Mouse (Mus musculus) embryonic facial prominence, embryonic 11.5 days (tissue): ENCODE data around the gene Trim30c. TPM values are rescaled to one million over a fixed set of nuclear protein-coding genes. Genes with fewer than 3 reads are reported as not detected.

ENCODE experiments used
- ATAC-seq: fragments of 200-750 bp; cut with Nextera tagmentation; replicated peaks from 2 replicates; pipeline ENCODE4 v1.8.0; 2017; ENCODE audit warnings: low read depth; ENCODE audit not compliant: insufficient number of reproducible peaks, low FRiP score, low TSS enrichment
- DNase-seq: peaks from one replicate; pipeline ENCODE4 v3.0.0-alpha.2; 2015; ENCODE audit warnings: low spot score
- H3K27ac ChIP-seq: fragments of 300-500 bp; sonication (generic); replicated peaks from 2 replicates; pipeline ENCODE4 v1.5.1; 2014; ENCODE audit warnings: mild to moderate bottlenecking, low read depth, low read length, control low read depth
- H3K27me3 ChIP-seq: fragments of 300-500 bp; sonication (generic); 2 replicates; pipeline ENCODE4 v1.6.1; 2014; ENCODE audit warnings: mild to moderate bottlenecking, low read length, moderate library complexity, mixed read lengths; ENCODE audit not compliant: control insufficient read depth, insufficient read depth
- H3K36me3 ChIP-seq: fragments of 300-500 bp; sonication (generic); replicated peaks from 2 replicates; pipeline ENCODE4 v1.6.1; 2014; ENCODE audit warnings: low read depth, mild to moderate bottlenecking, low read length, moderate library complexity, mixed read lengths; ENCODE audit not compliant: control insufficient read depth, insufficient read depth
- H3K4me1 ChIP-seq: fragments of 300-500 bp; sonication (generic); 2 replicates; pipeline ENCODE4 v1.6.1; 2014; ENCODE audit warnings: low read length, mixed read lengths; ENCODE audit not compliant: control insufficient read depth, insufficient read depth
- H3K4me2 ChIP-seq: fragments of 300-500 bp; sonication (generic); 2 replicates; pipeline ENCODE4 v1.6.1; 2014; ENCODE audit warnings: low read depth, mild to moderate bottlenecking, control low read depth, low read length, moderate library complexity
- H3K4me3 ChIP-seq: fragments of 300-500 bp; sonication (generic); 2 replicates; pipeline ENCODE4 v1.5.1; 2014; ENCODE audit warnings: low read depth, low read length, control low read depth
- H3K9ac ChIP-seq: fragments of 300-500 bp; sonication (generic); replicated peaks from 2 replicates; pipeline ENCODE4 v1.6.1; 2014; ENCODE audit warnings: mild to moderate bottlenecking, control low read depth, low read length
- H3K9me3 ChIP-seq: fragments of 300-500 bp; sonication (generic); replicated peaks from 2 replicates; pipeline ENCODE4 v1.6.1; 2016; ENCODE audit warnings: mild to moderate bottlenecking, low read length, inconsistent platforms, mixed read lengths; ENCODE audit not compliant: control insufficient read depth
- WGBS: fragments of 180-500 bp; shearing (Covaris S2); extraction: QIAGEN DNeasy Blood & Tissue Kit; methylation state at CpG from one replicate; pipeline ENCODE4 v1.1.7; 2014; 5-methylcytosine and 5-hydroxymethylcytosine counted together
- polyA plus RNA-seq: library from polyadenylated mRNA; unstranded; fragments of >200 nt; fragmentation: Nextera tagmentation; extraction: Ambion mirVana; gene quantifications from 2 replicates; pipeline ENCODE4 v1.2.1, GENCODE M21; 2014

Trim30c gene
- not detected in 2 replicates for polyA plus RNA-seq

DNA sequence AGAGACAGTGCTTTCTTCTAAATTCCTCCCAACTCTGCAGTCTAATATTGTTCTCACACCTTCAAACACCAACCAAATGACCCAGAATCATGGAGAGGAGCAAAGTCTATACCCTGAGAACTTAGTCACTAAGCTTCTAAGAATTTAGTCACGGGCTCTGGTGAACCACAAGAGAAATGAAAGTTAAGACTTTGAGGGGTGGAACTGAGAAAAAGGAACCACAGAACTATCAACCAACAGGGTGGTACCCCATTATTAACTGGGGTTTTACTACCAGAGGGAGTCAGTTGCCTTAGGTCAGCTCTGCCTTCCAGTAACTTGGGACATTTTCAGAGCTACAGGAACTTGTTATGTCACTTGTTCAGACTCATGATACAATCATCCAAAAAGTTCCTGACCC lies at the start of gene Trim30c:
Gene Trim30c (minus strand): TSS at position 140 of the 400 bp plus-strand sequence.
- ATAC-seq: no peak
- Histone ChIP-seq H3K27me3 (no peaks in the 10 kb centered on the region), H3K9me3 (no peaks in the 10 kb centered on the region), H3K4me2 (no peak within 1 kb of the TSS), H3K9ac (no peak within 1 kb of the TSS), H3K4me1 (no peaks in the 10 kb centered on the region), H3K36me3 (no peaks in the 10 kb centered on the region), H3K27ac (no peak within 1 kb of the TSS), H3K4me3 (no peak within 1 kb of the TSS)
- whole genome bisulfite sequencing: 77% methylated on average over 1 of the region's 1 CpGs
- DNase-seq: no peak

DNA sequence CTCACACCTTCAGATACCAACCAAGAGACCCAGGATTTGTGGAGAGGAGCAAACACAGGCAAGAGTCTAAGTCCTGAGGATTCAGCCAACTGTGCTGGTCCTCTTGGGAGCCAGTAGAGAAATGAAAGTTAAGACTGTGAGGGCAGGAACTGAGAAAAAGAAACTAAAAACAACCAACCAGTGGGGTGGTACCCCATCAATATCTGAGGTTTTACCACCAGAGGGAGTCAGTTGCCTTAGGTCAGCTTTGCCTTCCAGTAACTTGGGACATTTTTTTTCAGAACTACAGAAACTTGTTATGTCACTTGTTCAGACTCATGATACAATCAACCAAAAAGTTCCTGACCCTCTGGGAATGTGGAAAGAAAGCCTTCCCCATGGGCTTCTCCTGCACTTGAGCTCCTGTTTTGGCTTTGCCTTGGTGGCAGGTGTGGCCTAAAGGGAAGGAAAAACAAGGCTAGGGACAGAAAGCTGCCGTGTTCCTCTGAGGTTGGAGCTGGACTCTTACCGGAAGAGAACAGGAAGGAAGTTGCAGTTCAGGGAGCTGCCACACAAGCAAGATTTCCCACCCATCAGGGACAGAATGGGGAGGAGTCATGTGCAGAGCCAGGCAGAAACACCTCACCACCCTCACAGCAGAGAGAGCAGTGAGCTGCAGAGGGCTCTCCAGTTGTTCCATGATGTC lies 45.5 kb upstream of the Trim30c start:
- WGBS: 59% methylated on average over 2 of the region's 2 CpGs
- ATAC-seq: no peak
- H3K27ac ChIP-seq: no peak overlapping the region
- H3K4me2 ChIP-seq: no peak overlapping the region
- H3K4me1 ChIP-seq: no peaks in the 10 kb centered on the region
- no peaks in the 10 kb centered on the region for H3K9me3 ChIP-seq
- H3K4me3 ChIP-seq: no peak overlapping the region
- DNase-seq: peak; percentile 18
- no peaks in the 10 kb centered on the region for H3K27me3 ChIP-seq
- H3K9ac ChIP-seq: no peak overlapping the region
- no peaks in the 10 kb centered on the region for H3K36me3 ChIP-seq

DNA sequence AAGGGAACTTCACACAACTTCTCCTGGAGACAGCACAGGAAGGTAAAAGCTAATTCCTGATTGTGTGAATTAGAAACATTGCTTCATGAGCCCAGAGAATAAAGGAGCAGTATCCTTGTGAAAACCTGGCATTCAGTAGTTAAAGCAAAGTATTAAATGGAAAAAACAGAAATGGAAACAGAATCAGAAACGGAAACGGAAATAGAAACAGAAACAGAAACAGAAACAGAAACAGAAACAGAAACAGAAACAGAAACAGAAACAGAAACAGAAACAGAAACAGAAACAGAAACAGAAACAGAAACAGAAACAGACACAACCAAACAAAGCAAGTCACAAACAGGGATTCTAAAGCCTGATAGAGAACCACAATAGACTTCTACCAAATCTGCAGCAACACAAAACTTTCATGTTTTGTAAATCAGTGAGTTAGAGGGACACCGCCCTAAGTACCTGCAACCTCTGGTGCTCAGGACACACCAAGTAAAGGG lies 3.9 kb upstream of the Trim30c start:
- no peak overlapping the region for H3K9ac ChIP-seq
- no peak overlapping the region for H3K4me2 ChIP-seq
- H3K9me3 ChIP-seq: no peaks in the 10 kb centered on the region
- H3K27me3 ChIP-seq: no peaks in the 10 kb centered on the region
- H3K27ac ChIP-seq: no peak overlapping the region
- H3K4me3 ChIP-seq: no peak overlapping the region
- no peaks in the 10 kb centered on the region for H3K36me3 ChIP-seq
- DNase-seq: no peak
- no peaks in the 10 kb centered on the region for H3K4me1 ChIP-seq
- WGBS: 92% methylated on average over 3 of the region's 3 CpGs
- no peak for ATAC-seq

DNA sequence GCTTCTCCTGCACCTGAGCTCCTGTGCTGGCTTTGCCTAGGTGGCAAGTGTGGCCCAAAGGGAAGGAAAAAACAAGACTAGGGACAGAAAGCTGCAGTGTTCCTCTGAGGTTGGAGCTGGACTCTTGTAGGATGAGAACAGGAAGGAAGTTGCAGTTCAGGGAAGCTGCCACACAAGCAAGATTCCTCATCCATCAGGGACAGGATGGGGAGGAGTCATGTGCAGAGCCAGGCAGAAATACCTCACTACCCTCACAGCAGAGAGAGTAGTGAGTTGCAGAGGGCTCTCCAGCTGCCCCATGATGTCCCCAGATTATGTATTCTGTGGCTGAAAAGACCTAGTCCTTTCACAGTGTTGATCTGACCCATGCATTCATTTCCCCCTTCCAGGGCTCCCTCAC lies 503 bp upstream of the Trim30c start:
- H3K9me3 ChIP-seq: no peaks in the 10 kb centered on the region
- H3K27me3 ChIP-seq: no peaks in the 10 kb centered on the region
- H3K9ac ChIP-seq: no peak overlapping the region
- DNase-seq: no peak
- H3K4me2 ChIP-seq: no peak overlapping the region
- no peak overlapping the region for H3K4me3 ChIP-seq
- no peaks in the 10 kb centered on the region for H3K4me1 ChIP-seq
- no peak for ATAC-seq
- no peaks in the 10 kb centered on the region for H3K36me3 ChIP-seq
- no peak overlapping the region for H3K27ac ChIP-seq

DNA sequence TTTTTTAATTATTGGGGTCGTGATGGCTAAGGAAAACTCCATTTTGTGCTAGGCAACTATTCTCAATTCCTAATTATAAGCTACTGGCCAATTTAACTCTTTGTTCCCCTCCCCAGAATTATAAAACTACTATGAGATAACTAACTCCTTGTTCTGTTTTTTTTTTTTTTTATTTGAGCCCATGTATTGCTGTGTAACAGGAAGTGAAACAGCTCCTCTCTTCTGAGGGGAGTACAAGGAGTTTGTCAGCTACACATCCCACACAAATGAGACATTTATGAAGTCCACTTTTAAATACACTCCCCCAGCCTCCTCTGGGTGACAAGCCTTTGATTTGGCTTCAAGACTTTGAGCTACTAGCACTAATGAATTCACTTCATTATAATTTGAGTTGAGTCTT lies 2.1 kb downstream of the Trim30c start:
- Histone ChIP-seq H3K27ac (no peak overlapping the region), H3K4me2 (no peak overlapping the region)

DNA sequence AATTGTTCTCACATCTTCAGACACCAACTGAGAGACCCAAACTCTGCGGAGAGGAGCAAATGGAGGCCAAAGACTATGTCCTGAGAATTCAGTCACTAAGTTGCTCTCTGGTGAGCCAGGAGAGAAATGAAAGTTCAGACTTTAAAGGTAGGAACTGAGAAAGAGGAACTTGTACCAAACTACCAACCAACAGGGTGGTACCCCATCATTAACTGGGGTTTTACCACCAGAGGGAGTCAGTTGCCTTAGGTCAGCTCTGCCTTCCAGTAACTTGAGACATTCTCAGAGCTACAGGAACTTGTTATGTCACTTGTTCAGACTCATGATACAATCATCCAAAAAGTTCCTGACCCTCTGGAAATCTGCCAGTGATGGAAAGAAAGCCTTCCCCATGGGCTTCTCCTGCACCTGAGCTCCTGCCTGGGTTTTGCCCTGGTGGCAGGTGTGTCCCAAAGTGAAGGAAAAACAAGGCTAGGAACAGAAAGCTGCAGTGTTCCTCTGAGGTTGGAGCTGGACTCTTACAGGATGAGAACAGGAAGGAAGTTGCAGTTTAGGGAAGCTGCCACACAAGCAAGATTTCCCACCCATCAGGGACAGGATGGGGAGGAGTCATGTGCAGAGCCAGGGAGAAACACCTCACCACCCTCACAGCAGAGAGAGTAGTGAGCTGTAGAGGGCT lies 30.8 kb downstream of the Trim30c start, which contains the start of gene Trim30b:
Gene Trim30b (minus strand): TSS at position 149 of the 679 bp plus-strand sequence.
- Histone ChIP-seq H3K27me3 (no peaks in the 10 kb centered on the region), H3K4me1 (no peaks in the 10 kb centered on the region), H3K27ac (no peak within 1 kb of the TSS), H3K4me3 (no peak within 1 kb of the TSS), H3K36me3 (no peaks in the 10 kb centered on the region), H3K9me3 (no peaks in the 10 kb centered on the region), H3K4me2 (no peak within 1 kb of the TSS), H3K9ac (no peak within 1 kb of the TSS)
- WGBS: 50% methylated on average over 1 of the region's 1 CpGs
- no peak for ATAC-seq
- DNase-seq: peak; percentile 5

More for the DNA sequence above, 2.1 kb downstream of the Trim30c start:
- H3K36me3 ChIP-seq: no peaks in the 10 kb centered on the region
- H3K27me3 ChIP-seq: no peaks in the 10 kb centered on the region
- 74% methylated on average over 1 of the region's 1 CpGs for WGBS
- ATAC-seq (no peak), DNase-seq (no peak)
- no peaks in the 10 kb centered on the region for H3K4me1 ChIP-seq
- no peak overlapping the region for H3K9ac ChIP-seq
- no peaks in the 10 kb centered on the region for H3K9me3 ChIP-seq
- no peak overlapping the region for H3K4me3 ChIP-seq

DNA sequence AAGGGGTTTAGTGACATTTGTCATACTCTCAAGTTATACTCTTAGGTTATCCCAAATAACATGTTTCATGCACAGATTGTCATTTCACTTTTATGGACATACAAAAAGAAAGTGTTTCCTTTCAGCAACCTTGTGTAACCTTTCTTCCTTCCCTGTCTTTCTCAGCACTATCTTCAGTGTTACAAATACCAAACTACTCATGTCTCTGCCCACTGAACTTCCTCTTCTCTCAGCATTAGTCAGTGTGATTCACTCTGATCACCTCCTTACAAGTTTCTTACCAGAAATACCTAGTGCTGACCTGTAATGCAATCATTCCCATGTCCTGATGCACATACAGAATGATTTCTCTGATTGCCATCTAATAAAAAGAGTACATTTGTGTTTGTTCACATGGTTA lies 34.3 kb downstream of the Trim30c start:
- no peaks in the 10 kb centered on the region for H3K27me3 ChIP-seq
- H3K4me3 ChIP-seq: no peak overlapping the region
- no peaks in the 10 kb centered on the region for H3K36me3 ChIP-seq
- no peak overlapping the region for H3K4me2 ChIP-seq
- H3K9ac ChIP-seq: no peak overlapping the region
- no peak overlapping the region for H3K27ac ChIP-seq
- no peaks in the 10 kb centered on the region for H3K4me1 ChIP-seq
- DNase-seq (no peak), ATAC-seq (no peak)
- H3K9me3 ChIP-seq: no peaks in the 10 kb centered on the region

DNA sequence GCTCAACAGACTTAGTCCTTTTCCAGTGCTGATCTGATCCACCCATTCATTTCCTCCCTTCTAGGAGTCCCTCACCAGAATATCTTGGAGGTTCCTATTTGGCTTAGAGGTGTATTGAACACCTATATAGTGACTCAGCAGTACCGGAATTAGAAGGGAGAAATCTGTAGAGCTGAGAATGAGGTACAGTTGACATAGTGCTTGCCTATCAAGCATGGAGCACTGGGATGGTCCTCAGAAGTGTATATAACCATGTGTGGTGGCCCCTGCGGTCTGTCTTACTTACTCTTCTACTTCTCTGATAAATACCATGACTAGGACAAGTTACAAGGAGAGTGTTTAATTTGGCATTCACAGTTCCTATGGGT lies 47.1 kb downstream of the Trim30c start:
- ATAC-seq (no peak; the same call in 1 of the 2 replicates), DNase-seq (no peak)
- no peaks in the 10 kb centered on the region for H3K27me3 ChIP-seq
- no peak overlapping the region for H3K4me2 ChIP-seq
- H3K4me1 ChIP-seq: no peaks in the 10 kb centered on the region
- no peak overlapping the region for H3K27ac ChIP-seq
- WGBS: 61% methylated on average over 2 of the region's 2 CpGs
- H3K36me3 ChIP-seq: no peaks in the 10 kb centered on the region
- H3K4me3 ChIP-seq: no peak overlapping the region
- H3K9ac ChIP-seq: no peak overlapping the region
- H3K9me3 ChIP-seq: no peaks in the 10 kb centered on the region
